Mouse (Mus musculus): Measurements from ENCODE around the gene Hcrtr1.
A peak's percentile ranks its signal among the peaks of the same experiment; 100 is the strongest.

The Hcrtr1 gene

GRCm38 (mm10) chr4:130139214-130139492 lies at the start of gene Hcrtr1:
TSS of gene Hcrtr1 (minus strand) at chr4:130139359.
- DNase-seq (ENCODE audit: low spot score) = no peak

GRCm38 (mm10) chr4:130188806-130189297 lies 49.7 kb upstream of the Hcrtr1 start:
- peak; percentile 57 for DNase-seq (ENCODE audit: low spot score)

- DNase-seq (ENCODE audit: low spot score) = no peak
Observed at GRCm38 (mm10) chr4:130186891-130187290, 47.7 kb upstream of the Hcrtr1 start.

- no peak for DNase-seq (ENCODE audit: low spot score)
Observed at GRCm38 (mm10) chr4:130186450-130186849, 47.3 kb upstream of the Hcrtr1 start.

- DNase-seq (ENCODE audit: low spot score) = no peak
Observed at GRCm38 (mm10) chr4:130183879-130184278, 44.7 kb upstream of the Hcrtr1 start.

GRCm38 (mm10) chr4:130183023-130183422 lies 43.9 kb upstream of the Hcrtr1 start:
- no peak for DNase-seq (ENCODE audit: low spot score)

GRCm38 (mm10) chr4:130181886-130182285 lies 42.7 kb upstream of the Hcrtr1 start:
- no peak for DNase-seq (ENCODE audit: low spot score)

GRCm38 (mm10) chr4:130180909-130181602 lies 41.9 kb upstream of the Hcrtr1 start:
- no peak for DNase-seq (ENCODE audit: low spot score)

- no peak for DNase-seq (ENCODE audit: low spot score)
Observed at GRCm38 (mm10) chr4:130179876-130180275, 40.7 kb upstream of the Hcrtr1 start.

GRCm38 (mm10) chr4:130177536-130177935 lies 38.4 kb upstream of the Hcrtr1 start:
- no peak for DNase-seq (ENCODE audit: low spot score)

- no peak for DNase-seq (ENCODE audit: low spot score)
Observed at GRCm38 (mm10) chr4:130177087-130177486, 37.9 kb upstream of the Hcrtr1 start.

- DNase-seq (ENCODE audit: low spot score) = no peak
Observed at GRCm38 (mm10) chr4:130176156-130176720, 37.1 kb upstream of the Hcrtr1 start.

GRCm38 (mm10) chr4:130175072-130175711 lies 36.0 kb upstream of the Hcrtr1 start, which contains the start of gene Tinagl1:
TSS of gene Tinagl1 (minus strand) at chr4:130175122.
- no peak for DNase-seq (ENCODE audit: low spot score)

- DNase-seq (ENCODE audit: low spot score) = no peak
Observed at GRCm38 (mm10) chr4:130174335-130175031, 35.3 kb upstream of the Hcrtr1 start.

GRCm38 (mm10) chr4:130173911-130174311 lies 34.8 kb upstream of the Hcrtr1 start:
- DNase-seq (ENCODE audit: low spot score) = no peak

GRCm38 (mm10) chr4:130173060-130173822 lies 34.1 kb upstream of the Hcrtr1 start:
- no peak for DNase-seq (ENCODE audit: low spot score)

- DNase-seq (ENCODE audit: low spot score) = no peak
Observed at GRCm38 (mm10) chr4:130171951-130172765, 33.0 kb upstream of the Hcrtr1 start.

GRCm38 (mm10) chr4:130170362-130170761 lies 31.2 kb upstream of the Hcrtr1 start:
- DNase-seq (ENCODE audit: low spot score) = no peak

- no peak for DNase-seq (ENCODE audit: low spot score)
Observed at GRCm38 (mm10) chr4:130169411-130169971, 30.3 kb upstream of the Hcrtr1 start.

- peak; percentile 49 for DNase-seq (ENCODE audit: low spot score)
Observed at GRCm38 (mm10) chr4:130168280-130169183, 29.4 kb upstream of the Hcrtr1 start.
